Mouse (Mus musculus) gastrocnemius, postnatal 25 days (tissue): ENCODE measurements around the gene Brd4. TPM values are rescaled to one million over a fixed set of nuclear protein-coding genes. Genes with fewer than 3 reads are reported as not detected.

ENCODE experiments used
- DNase-seq: peaks from one replicate; pipeline ENCODE4 v3.0.0; 2022
- long read RNA-seq, 2 experiments: library from polyadenylated mRNA; stranded (forward); transcript quantifications; one replicate each; pipeline ENCODE4 v2.0.0; 2021
- total RNA-seq, 2 experiments: library from RNA; stranded (reverse); gene quantifications; 1 replicate in 1 of 2; 2 replicates in 1 of 2; pipeline ENCODE4 v1.2.3; 2021

Brd4 gene
- 10 to 100 TPM; 36.6 to 37.5 TPM for total RNA-seq
- long read RNA-seq, experiment 1, partial matches to known transcripts, result 2 of 8 reads
- long read RNA-seq, experiment 1, other reads (novel, unspliced or antisense), result 6 of 8 reads
- long read RNA-seq, experiment 2, partial matches to known transcripts, result 3 of 7 reads
- long read RNA-seq, experiment 2, other reads (novel, unspliced or antisense), result 4 of 7 reads

GRCm38 (mm10) chr17:32284262-32285137, at the start of gene Brd4:
Gene Brd4, minus strand, starts transcription at chr17:32284722.
- DNase-seq, result peak; percentile 90

- DNase-seq, result no peak
Observed at GRCm38 (mm10) chr17:32333675-32334303, 49.3 kb upstream of the Brd4 start.

- no peak for DNase-seq
Observed at GRCm38 (mm10) chr17:32327501-32327900, 43.0 kb upstream of the Brd4 start.

- no peak for DNase-seq
Observed at GRCm38 (mm10) chr17:32322809-32323208, 38.3 kb upstream of the Brd4 start.

GRCm38 (mm10) chr17:32321836-32322235, 37.3 kb upstream of the Brd4 start:
- no peak for DNase-seq

- DNase-seq, result no peak
Observed at GRCm38 (mm10) chr17:32321390-32321734, 36.8 kb upstream of the Brd4 start.

- DNase-seq, result peak; percentile 98
Observed at GRCm38 (mm10) chr17:32320597-32321389, 36.3 kb upstream of the Brd4 start, which contains the start of gene Akap8. Gene Akap8, minus strand, starts transcription at chr17:32321238.

- no peak for DNase-seq
Observed at GRCm38 (mm10) chr17:32319950-32320349, 35.4 kb upstream of the Brd4 start.

- DNase-seq, result no peak
Observed at GRCm38 (mm10) chr17:32317708-32318107, 33.2 kb upstream of the Brd4 start.

- DNase-seq, result no peak
Observed at GRCm38 (mm10) chr17:32317032-32317431, 32.5 kb upstream of the Brd4 start.

- DNase-seq, result no peak
Observed at GRCm38 (mm10) chr17:32315560-32315959, 31.0 kb upstream of the Brd4 start.

GRCm38 (mm10) chr17:32313892-32314291, 29.4 kb upstream of the Brd4 start:
- DNase-seq, result no peak

GRCm38 (mm10) chr17:32312801-32313200, 28.3 kb upstream of the Brd4 start:
- DNase-seq, result no peak

- no peak for DNase-seq
Observed at GRCm38 (mm10) chr17:32307963-32308362, 23.4 kb upstream of the Brd4 start.

- no peak for DNase-seq
Observed at GRCm38 (mm10) chr17:32298125-32298524, 13.6 kb upstream of the Brd4 start.

GRCm38 (mm10) chr17:32295901-32296300, 11.4 kb upstream of the Brd4 start:
- no peak for DNase-seq

- DNase-seq, result no peak
Observed at GRCm38 (mm10) chr17:32295160-32295559, 10.6 kb upstream of the Brd4 start.

GRCm38 (mm10) chr17:32285138-32285670, 682 bp upstream of the Brd4 start:
- DNase-seq, result no peak

- DNase-seq, result peak; percentile 68
Observed at GRCm38 (mm10) chr17:32283771-32284221, 726 bp downstream of the Brd4 start.

- DNase-seq, result no peak
Observed at GRCm38 (mm10) chr17:32283341-32283740, 1.2 kb downstream of the Brd4 start.

- no peak for DNase-seq
Observed at GRCm38 (mm10) chr17:32281611-32282310, 2.8 kb downstream of the Brd4 start.
